Mouse (Mus musculus) MEL (cell line): ENCODE results near the gene Gpt2. TPM values are rescaled to one million over a fixed set of nuclear protein-coding genes. Genes with fewer than 3 reads are reported as not detected.

Experiments used
- DNase-seq: peaks from one replicate; pipeline ENCODE4 v3.0.0; 2011; ENCODE audit warnings: low read depth, low spot score
- H3K27ac ChIP-seq: 2 replicates; pipeline ENCODE4 v1.5.1; 2012; ENCODE audit warnings: low read depth, mild to moderate bottlenecking, control low read depth, low read length, moderate library complexity; ENCODE audit not compliant: control insufficient read depth
- H3K27me3 ChIP-seq, 2 experiments: fragments of 150-350 bp in 1 of 2; sonication (generic) in 1 of 2; 2 replicates each; pipeline ENCODE4 v1.6.1; 2012; ENCODE audit warnings: low read length in 2 of 2, mild to moderate bottlenecking in 2 of 2, improper control_type of control experiment in 1 of 2, moderate library complexity in 1 of 2; ENCODE audit not compliant: insufficient read depth in 2 of 2, control insufficient read depth in 1 of 2
- H3K36me3 ChIP-seq, 2 experiments: 2 replicates each; pipeline ENCODE4 v1.6.1; 2012 to 2014; ENCODE audit warnings: low read length in 2 of 2, improper control_type of control experiment in 1 of 2, inconsistent platforms in 1 of 2, mild to moderate bottlenecking in 1 of 2; ENCODE audit not compliant: insufficient read depth in 2 of 2, control insufficient read depth in 1 of 2
- H3K4me1 ChIP-seq, 2 experiments: fragments of 150-350 bp in 1 of 2; sonication (generic) in 1 of 2; 2 replicates each; pipeline ENCODE4 v1.6.1; 2012; ENCODE audit warnings: low read length in 2 of 2, improper control_type of control experiment in 1 of 2, mild to moderate bottlenecking in 1 of 2; ENCODE audit not compliant: insufficient read depth in 2 of 2, control insufficient read depth in 1 of 2
- H3K4me3 ChIP-seq, 2 experiments: fragments of 150-350 bp in 1 of 2; sonication (generic) in 1 of 2; 2 replicates each; pipeline ENCODE4 v1.5.1; 2012; ENCODE audit warnings: low read depth in 2 of 2, low read length in 2 of 2, mild to moderate bottlenecking in 2 of 2, moderate library complexity in 2 of 2, control low read depth in 1 of 2, improper control_type of control experiment in 1 of 2; ENCODE audit not compliant: control insufficient read depth in 1 of 2, insufficient read depth in 1 of 2
- H3K79me2 ChIP-seq: 2 replicates; pipeline ENCODE4 v1.6.1; 2012; ENCODE audit warnings: mild to moderate bottlenecking, low read length, moderate library complexity; ENCODE audit not compliant: control insufficient read depth, poor library complexity, insufficient read depth
- H3K9ac ChIP-seq: 2 replicates; pipeline ENCODE4 v1.6.1; 2012; ENCODE audit warnings: low read depth, mild to moderate bottlenecking, control low read depth, low read length, moderate library complexity; ENCODE audit not compliant: control insufficient read depth, poor library complexity, severe bottlenecking
- H3K9me3 ChIP-seq: fragments of 150-350 bp; sonication (generic); replicated peaks from 2 replicates; pipeline ENCODE4 v1.6.1; 2012; ENCODE audit warnings: mild to moderate bottlenecking, low read length, improper control_type of control experiment, moderate library complexity; ENCODE audit not compliant: insufficient read depth
- CTCF ChIP-seq, 3 experiments: IDR thresholded peaks in 2 of 3; conservative IDR thresholded peaks in 1 of 3; 2 replicates each; pipeline ENCODE4 v1.5.1; 2011 to 2012; ENCODE audit warnings: low read length in 3 of 3, low read depth in 2 of 3, mild to moderate bottlenecking in 2 of 3, improper control_type of control experiment in 1 of 3, inconsistent platforms in 1 of 3, mixed read lengths in 1 of 3, moderate library complexity in 1 of 3; ENCODE audit not compliant: control insufficient read depth in 1 of 3, insufficient read depth in 1 of 3, poor library complexity in 1 of 3, severe bottlenecking in 1 of 3
- E2F4 ChIP-seq: IDR thresholded peaks from 2 replicates; pipeline ENCODE4 v1.6.1; 2011; ENCODE audit warnings: low read depth, low read length, improper control_type of control experiment, borderline replicate concordance
- ELF1 ChIP-seq: IDR thresholded peaks from 2 replicates; pipeline ENCODE4 v1.6.1; 2014; ENCODE audit warnings: low read depth, mild to moderate bottlenecking, inconsistent platforms, low read length, improper control_type of control experiment, moderate library complexity
- ETS1 ChIP-seq: IDR thresholded peaks from 2 replicates; pipeline ENCODE4 v1.6.1; 2012; ENCODE audit warnings: low read depth, mild to moderate bottlenecking, inconsistent platforms, low read length, improper control_type of control experiment, moderate library complexity
- KAT2A ChIP-seq: conservative IDR thresholded peaks from 2 replicates; pipeline ENCODE4 v1.6.1; 2012; ENCODE audit warnings: low read depth, low read length, improper control_type of control experiment, inconsistent platforms
- MAFK ChIP-seq: IDR thresholded peaks from 2 replicates; pipeline ENCODE4 v1.6.1; 2011; ENCODE audit warnings: low read depth, mild to moderate bottlenecking, low read length, improper control_type of control experiment, borderline replicate concordance
- MAX ChIP-seq: IDR thresholded peaks from 2 replicates; pipeline ENCODE4 v1.6.1; 2011; ENCODE audit warnings: low read length, improper control_type of control experiment
- MAZ ChIP-seq: IDR thresholded peaks from 2 replicates; pipeline ENCODE4 v1.6.1; 2012; ENCODE audit warnings: low read depth, mild to moderate bottlenecking, inconsistent platforms, low read length, improper control_type of control experiment
- MXI1 ChIP-seq: IDR thresholded peaks from 2 replicates; pipeline ENCODE4 v1.6.1; 2011; ENCODE audit warnings: mild to moderate bottlenecking, low read depth, low read length, improper control_type of control experiment
- MYB ChIP-seq: IDR thresholded peaks from 2 replicates; pipeline ENCODE4 v1.6.1; 2011; ENCODE audit warnings: mild to moderate bottlenecking, low read depth, low read length, improper control_type of control experiment
- MYC ChIP-seq: IDR thresholded peaks from 2 replicates; pipeline ENCODE4 v1.6.1; 2011; ENCODE audit warnings: low read depth, mild to moderate bottlenecking, low read length, improper control_type of control experiment, moderate library complexity
- NELFE ChIP-seq: IDR thresholded peaks from 2 replicates; pipeline ENCODE4 v1.6.1; 2011; ENCODE audit warnings: low read depth, low read length, improper control_type of control experiment
- POLR2AphosphoS2 ChIP-seq: IDR thresholded peaks from 2 replicates; pipeline ENCODE4 v1.6.1; 2011; ENCODE audit warnings: low read length, improper control_type of control experiment
- SIN3A ChIP-seq: IDR thresholded peaks from 2 replicates; pipeline ENCODE4 v1.6.1; 2012; ENCODE audit warnings: low read length, improper control_type of control experiment, inconsistent platforms
- SMC3 ChIP-seq: IDR thresholded peaks from 2 replicates; pipeline ENCODE4 v1.6.1; 2011; ENCODE audit warnings: low read depth, low read length, improper control_type of control experiment
- TAL1 ChIP-seq: IDR thresholded peaks from 2 replicates; pipeline ENCODE4 v1.6.1; 2012; ENCODE audit warnings: mild to moderate bottlenecking, inconsistent platforms, low read length, moderate library complexity, mixed read lengths
- UBTF ChIP-seq: IDR thresholded peaks from 2 replicates; pipeline ENCODE4 v1.6.1; 2012; ENCODE audit warnings: low read depth, mild to moderate bottlenecking, inconsistent platforms, low read length, improper control_type of control experiment, moderate library complexity, borderline replicate concordance; ENCODE audit not compliant: insufficient read depth
- ZKSCAN1 ChIP-seq: IDR thresholded peaks from 2 replicates; pipeline ENCODE4 v1.6.1; 2012; ENCODE audit warnings: low read depth, mild to moderate bottlenecking, inconsistent platforms, low read length, improper control_type of control experiment, moderate library complexity
- ZNF384 ChIP-seq: IDR thresholded peaks from 2 replicates; pipeline ENCODE4 v1.6.1; 2012; ENCODE audit warnings: low read depth, mild to moderate bottlenecking, inconsistent platforms, low read length, improper control_type of control experiment
- polyA plus RNA-seq, 2 experiments: library from polyadenylated mRNA; stranded (reverse) in 1 of 2; unstranded in 1 of 2; fragments of >175 nt in 1 of 2; fragments of >200 nt in 1 of 2; gene quantifications; 2 replicates each; pipeline versions ENCODE4 v1.2.1 to v1.2.4; 2012; ENCODE audit warnings: low replicate concordance in 2 of 2, low read depth in 1 of 2; ENCODE audit not compliant: insufficient read length in 2 of 2, insufficient read depth in 1 of 2, missing spikeins in 1 of 2
- total RNA-seq: library from RNA; depleted of rRNA; stranded (reverse); fragments of 300-350 nt; gene quantifications from 2 replicates; pipeline ENCODE4 v1.2.3, GENCODE M21; 2012

Gpt2 gene
- total and polyA plus RNA-seq, 3 experiments: 10.2 to 25.3 TPM; not detected in 1

DNA sequence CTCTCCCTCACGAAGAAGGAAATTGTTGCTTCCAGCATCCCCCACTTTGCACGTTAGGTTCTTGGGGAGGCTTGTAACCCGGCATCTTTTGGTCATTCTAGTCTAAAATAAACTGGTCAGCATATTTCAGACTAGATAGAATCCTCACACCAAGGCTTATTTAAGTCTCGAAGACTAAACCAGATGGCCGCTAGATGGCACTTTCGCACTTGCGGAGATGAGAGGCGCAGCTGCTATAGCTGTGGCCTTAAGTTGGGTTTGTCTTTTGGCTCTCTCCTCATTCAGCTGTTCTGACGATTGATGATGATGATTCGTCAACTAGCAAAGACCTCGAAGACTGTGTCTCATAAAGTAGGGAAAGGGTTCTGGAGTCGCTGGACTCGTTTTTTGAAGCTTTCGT, 35.8 kb upstream of the Gpt2 start (continued):
- TF ChIP-seq UBTF: no peak

DNA sequence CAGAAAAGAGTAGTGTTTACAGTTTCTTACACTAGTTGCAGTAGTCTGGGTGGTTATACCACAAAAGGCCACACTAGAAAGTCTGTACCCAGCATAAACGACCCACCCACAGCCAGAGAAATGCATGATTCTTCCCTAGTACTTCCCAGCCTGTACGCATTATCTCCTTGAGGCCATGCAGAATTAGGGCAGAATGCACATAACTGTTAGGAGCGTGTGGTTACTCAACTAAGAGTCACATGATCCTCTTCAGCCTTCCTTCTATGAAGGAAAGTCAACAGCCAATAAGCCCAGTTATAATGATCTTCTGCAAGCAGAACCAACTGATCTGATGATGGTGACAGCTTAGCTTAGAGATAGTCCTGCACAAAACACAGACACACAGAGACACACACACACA, 32.8 kb upstream of the Gpt2 start:
- Histone ChIP-seq H3K4me3 (no peak overlapping the region), H3K9ac (no peak overlapping the region), H3K79me2 (no peaks in the 10 kb centered on the region), H3K4me1 (no peaks in the 10 kb centered on the region), H3K9me3 (no peaks in the 10 kb centered on the region), H3K27me3 (no peaks in the 10 kb centered on the region), H3K27ac (no peak overlapping the region), H3K36me3 (no peaks in the 10 kb centered on the region)
- TF ChIP-seq POLR2AphosphoS2 (no peak), MAZ (no peak), MAFK (no peak), CTCF (IDR thresholded peaks at IDR 0.05 in 2 of 3, conservative IDR thresholded peaks at IDR 0.05 in 1 of 3; ENCODE audit: control insufficient read depth in 1 of 3, insufficient read depth in 1 of 3, low read depth in 2 of 3, low read length in 3 of 3, poor library complexity in 1 of 3, severe bottlenecking in 1 of 3) (no peak), ZKSCAN1 (no peak), MYC (no peak), MXI1 (no peak), ETS1 (no peak), NELFE (no peak), MAX (no peak), KAT2A (no peak), TAL1 (no peak), MYB (no peak), UBTF (no peak), SMC3 (no peak), ZNF384 (no peak), SIN3A (no peak), E2F4 (no peak)
- no peak for DNase-seq

DNA sequence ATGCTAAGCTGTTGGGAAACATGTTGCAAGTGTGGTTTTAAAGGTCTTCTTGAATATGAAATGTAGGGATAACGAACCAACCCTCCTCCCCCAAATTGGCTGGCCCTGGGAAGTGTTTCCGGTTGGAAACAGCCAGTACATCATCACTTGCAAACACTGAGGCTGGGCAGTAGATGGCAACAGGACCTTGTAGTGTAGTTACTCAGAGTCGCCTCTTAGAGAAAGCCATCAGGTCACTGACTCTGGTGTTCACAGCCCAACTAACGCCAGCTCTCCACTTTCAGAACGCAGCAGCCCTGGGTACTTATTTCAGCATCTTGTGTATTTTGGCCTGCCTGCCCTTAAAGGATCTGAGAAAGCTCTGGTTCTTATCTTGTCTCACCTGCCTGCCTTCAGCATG, 31.6 kb upstream of the Gpt2 start:
- H3K9ac ChIP-seq: no peak overlapping the region
- TF ChIP-seq ELF1: no peak
- H3K4me3 ChIP-seq: no peak overlapping the region
- H3K27ac ChIP-seq: no peak overlapping the region
- DNase-seq: no peak
- H3K4me1 ChIP-seq: no peaks in the 10 kb centered on the region
- no peaks in the 10 kb centered on the region for H3K27me3 ChIP-seq
- H3K79me2 ChIP-seq: no peaks in the 10 kb centered on the region
- H3K36me3 ChIP-seq: no peaks in the 10 kb centered on the region
- H3K9me3 ChIP-seq: no peaks in the 10 kb centered on the region
